Mouse (Mus musculus) small intestine, adult 10 weeks (tissue): ENCODE measurements around the gene Denr. TPM values are rescaled to one million over a fixed set of nuclear protein-coding genes. Genes with fewer than 3 reads are reported as not detected.

ENCODE experiments used
- polyA plus RNA-seq: library from polyadenylated mRNA; stranded (reverse); fragments of 350-450 nt; fragmentation: Illumina TruSeq; extraction: RNeasy Lipid Tissue Mini Kit (QIAGEN cat#74804); gene quantifications from one replicate; pipeline ENCODE4 v1.2.3, GENCODE M21; 2014; ENCODE audit warnings: low replicate concordance

Gene Denr
- polyA plus RNA-seq = 194 TPM

DNA sequence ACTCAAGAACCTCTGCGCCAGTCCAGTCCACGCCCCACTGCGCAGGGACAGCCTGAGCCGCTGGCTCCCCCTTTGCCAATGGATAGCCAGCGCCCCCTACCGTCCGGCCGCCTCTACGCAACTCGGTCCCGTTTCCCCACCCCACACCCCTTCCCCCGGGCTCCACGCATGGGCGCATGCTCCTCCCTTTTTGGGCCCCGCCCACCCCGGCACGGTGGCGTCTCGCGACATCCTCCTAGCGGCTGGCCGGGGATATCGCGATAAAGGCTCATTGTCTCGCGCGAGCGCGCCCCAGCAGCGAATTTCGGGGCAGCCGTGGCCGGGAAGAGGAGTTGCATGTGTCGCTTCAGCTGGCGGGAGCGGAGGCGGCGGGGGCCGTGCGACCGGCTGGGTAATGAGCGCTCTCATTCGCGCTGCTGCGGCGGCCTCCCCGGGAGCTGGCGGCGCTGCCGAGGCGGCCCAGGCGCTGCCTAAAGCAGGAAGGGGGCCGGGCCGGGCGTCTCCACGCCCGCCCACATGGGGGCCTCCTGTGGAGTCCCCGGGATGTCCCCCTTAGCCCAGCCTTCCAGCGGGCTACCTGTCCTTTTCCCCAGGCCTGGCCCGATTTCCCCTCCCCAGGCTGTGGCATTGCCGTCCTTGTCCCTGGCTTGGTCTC, at the start of gene Denr:
Gene Denr (plus strand): TSS at position 200 of the 655 bp plus-strand sequence.

DNA sequence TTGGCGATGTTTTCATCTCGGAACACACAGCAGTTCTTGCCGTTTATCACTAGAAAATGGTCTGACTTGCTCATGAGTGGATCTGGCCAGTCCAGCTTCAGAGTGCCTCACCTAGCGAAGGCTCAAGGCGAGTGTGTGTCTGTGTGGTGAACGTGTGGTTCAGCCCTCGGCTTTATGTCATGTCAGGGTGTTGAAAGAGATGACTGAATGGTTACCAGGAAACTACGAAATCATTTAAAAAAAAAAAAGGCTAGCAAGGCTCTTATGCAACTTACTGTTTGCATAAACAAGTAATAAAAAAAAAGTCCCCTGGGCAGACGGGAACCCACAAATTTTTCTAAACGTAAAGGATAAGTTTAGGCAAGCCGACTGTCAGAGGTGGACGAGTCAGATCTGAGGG, 41.6 kb upstream of the Denr start, which contains the start of gene Hcar2:
Gene Hcar2 (minus strand): TSS at position 135 of the 400 bp plus-strand sequence.

DNA sequence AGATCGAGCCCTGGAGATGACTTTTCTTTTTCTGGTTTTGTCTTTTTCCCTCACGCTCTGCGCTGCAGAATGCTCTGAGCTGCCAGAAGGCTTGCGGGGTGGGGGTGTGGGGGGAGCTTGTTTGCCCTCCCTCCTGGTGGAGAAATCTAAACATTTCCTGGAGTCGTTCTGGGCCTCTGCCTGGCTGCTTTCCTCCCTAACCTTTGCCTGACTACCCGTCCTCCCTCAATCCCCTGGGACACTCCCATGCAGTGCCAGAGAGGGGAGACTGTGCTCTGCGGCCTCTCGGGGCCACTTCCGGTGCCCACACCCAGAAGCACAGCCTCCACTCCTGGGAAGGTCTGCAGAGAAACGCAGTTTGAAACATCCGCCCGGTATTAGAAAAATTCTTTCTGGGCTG, 27.0 kb upstream of the Denr start, which contains the start of gene Hcar1:
Gene Hcar1 (minus strand): TSS at position 93 of the 400 bp plus-strand sequence.

DNA sequence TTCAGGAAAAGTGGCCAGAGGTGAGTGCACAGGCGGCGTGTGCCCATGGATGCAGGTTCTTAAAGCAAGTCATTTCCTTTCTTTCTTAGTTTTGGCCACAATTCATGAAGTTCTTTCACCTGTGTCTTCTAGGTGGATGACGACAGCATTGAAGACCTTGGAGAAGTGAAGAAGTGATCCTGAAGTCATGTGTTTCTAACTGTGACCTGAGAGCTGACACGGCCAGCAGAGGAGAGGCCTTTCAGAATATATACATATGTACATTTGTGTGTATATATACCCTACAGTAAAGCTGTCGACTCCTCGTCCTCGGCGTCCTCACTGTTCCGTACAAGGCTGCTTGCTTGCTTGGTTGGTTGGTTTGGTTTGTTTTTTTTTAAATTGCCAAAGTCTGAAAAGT, 20.1 kb downstream of the Denr start, which contains the start of gene Gm43518:
Gene Gm43518 (plus strand): TSS at position 301 of the 400 bp plus-strand sequence.

DNA sequence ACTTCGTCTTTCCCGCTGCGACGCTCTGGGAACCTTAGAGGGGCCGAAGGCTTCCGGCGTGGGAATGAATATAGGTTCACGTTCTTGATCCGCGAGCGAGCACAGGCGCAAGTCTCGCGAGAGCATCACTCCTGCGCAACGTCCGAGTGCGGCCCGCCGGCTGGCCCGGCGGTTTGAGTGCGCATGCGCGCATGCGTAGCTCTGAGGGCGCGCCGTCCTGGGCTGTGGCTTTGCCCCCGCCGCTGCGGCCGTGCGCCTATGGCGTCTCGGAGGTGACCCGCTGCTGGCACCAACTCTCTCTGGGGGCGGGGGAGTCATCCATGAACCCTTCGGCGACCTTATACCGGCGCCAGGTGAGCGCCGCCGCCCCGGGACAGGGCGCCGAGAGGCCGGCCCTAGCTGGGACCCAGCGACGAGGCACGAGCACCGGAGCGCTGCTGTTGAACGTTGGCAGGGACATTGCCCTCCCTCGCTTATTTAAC, 23.6 kb downstream of the Denr start, which contains the start of gene Ccdc62:
Gene Ccdc62 (plus strand): TSS at position 172 of the 482 bp plus-strand sequence.

DNA sequence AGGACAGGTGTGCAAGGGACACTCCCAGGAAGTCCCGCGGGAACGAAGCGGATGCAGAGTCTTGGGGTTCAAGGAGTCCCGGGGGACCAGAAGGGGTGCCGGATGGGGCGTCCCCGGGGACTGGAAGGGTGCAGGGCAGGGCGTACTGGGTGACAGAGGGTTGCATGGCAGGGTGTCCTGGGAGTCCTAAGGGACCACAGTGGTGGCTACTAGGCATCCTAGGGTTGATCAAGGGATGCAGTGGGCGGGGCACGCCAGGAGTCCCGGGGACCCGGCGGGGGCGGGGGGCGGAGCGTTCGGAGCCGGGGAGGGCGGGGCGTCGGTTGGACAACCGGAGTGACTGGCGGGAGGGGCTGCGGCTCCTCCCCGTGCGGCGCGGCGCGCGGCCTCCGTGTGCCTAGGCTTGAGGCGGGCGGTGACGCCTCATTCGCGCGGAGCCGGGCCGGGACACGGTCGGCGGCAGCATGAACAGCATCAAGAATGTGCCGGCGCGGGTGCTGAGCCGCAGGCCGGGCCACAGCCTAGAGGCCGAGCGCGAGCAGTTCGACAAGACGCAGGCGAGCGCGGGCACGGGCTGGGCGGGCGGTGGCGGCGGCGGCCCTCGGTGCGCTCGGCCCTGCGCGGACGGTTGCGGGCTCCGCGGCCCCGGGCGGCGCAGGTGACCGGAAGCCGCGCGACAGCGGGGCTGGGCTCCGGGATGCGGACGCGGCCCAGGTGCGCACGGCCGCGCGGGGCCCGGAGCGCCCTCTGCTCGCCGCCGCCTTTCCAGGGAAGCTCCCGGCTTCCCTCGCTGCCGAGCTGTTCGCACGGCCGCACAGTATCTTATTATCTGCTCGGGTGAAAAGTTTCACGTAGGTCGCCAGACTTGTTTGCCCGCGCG, 66.6 kb downstream of the Denr start, which contains the start of gene Hip1r:
Gene Hip1r (plus strand): TSS at position 330 of the 880 bp plus-strand sequence.

Other genes starting within 250 kb of the Denr start
- 20.2 TPM for gene Clip1, start 222.6 kb upstream of the Denr start, polyA plus RNA-seq
- gene Zcchc8, start 186.1 kb upstream of the Denr start, polyA plus RNA-seq = 153 TPM
- 285 TPM for gene Rsrc2, start 157.8 kb upstream of the Denr start, polyA plus RNA-seq
- gene Kntc1, start 157.5 kb upstream of the Denr start, polyA plus RNA-seq = 5.7 TPM
- gene Hcar2, start 41.7 kb upstream of the Denr start, polyA plus RNA-seq = not detected
- 1.6 TPM for gene Hcar1, start 27.2 kb upstream of the Denr start, polyA plus RNA-seq
- not detected for gene Gm43518, start 20.2 kb downstream of the Denr start, polyA plus RNA-seq
- gene Ccdc62, start 23.5 kb downstream of the Denr start, polyA plus RNA-seq = 3.4 TPM
- gene Hip1r, start 66.5 kb downstream of the Denr start, polyA plus RNA-seq = 1.4 TPM
- 7.6 TPM for gene Vps37b, start 125.1 kb downstream of the Denr start, polyA plus RNA-seq
- 1.2 TPM for gene Abcb9, start 188.6 kb downstream of the Denr start, polyA plus RNA-seq
- gene Ogfod2, start 205.1 kb downstream of the Denr start, polyA plus RNA-seq = 0.37 TPM
- 1.5 TPM for gene Arl6ip4, start 208.9 kb downstream of the Denr start, polyA plus RNA-seq